Mouse (Mus musculus) hindbrain, postnatal 0 days (tissue): ENCODE data around the gene Pcbp4. TPM values are rescaled to one million over a fixed set of nuclear protein-coding genes. Genes with fewer than 3 reads are reported as not detected.

Source experiments
- ATAC-seq: fragments of 200-750 bp; cut with Nextera tagmentation; 2 replicates; pipeline ENCODE4 v1.8.0; 2017; ENCODE audit warnings: mild to moderate bottlenecking, moderate TSS enrichment, moderate library complexity
- DNase-seq: peaks from one replicate; pipeline ENCODE4 v3.0.0-alpha.2; 2015; ENCODE audit warnings: low spot score
- H3K27ac ChIP-seq: fragments of 300-500 bp; sonication (generic); 2 replicates; pipeline ENCODE4 v1.5.1; 2014; ENCODE audit warnings: mild to moderate bottlenecking
- H3K27me3 ChIP-seq: fragments of 300-500 bp; sonication (generic); 2 replicates; pipeline ENCODE4 v1.6.1; 2014; ENCODE audit warnings: low read length, mixed read lengths; ENCODE audit not compliant: insufficient read depth
- H3K36me3 ChIP-seq: fragments of 300-500 bp; sonication (generic); 2 replicates; pipeline ENCODE4 v1.6.1; 2014; ENCODE audit warnings: low read length, mixed read lengths; ENCODE audit not compliant: insufficient read depth
- H3K4me1 ChIP-seq: fragments of 300-500 bp; sonication (generic); 2 replicates; pipeline ENCODE4 v1.6.1; 2014; ENCODE audit warnings: antibody characterized with exemption, low read length, mixed read lengths; ENCODE audit not compliant: insufficient read depth
- H3K4me2 ChIP-seq: fragments of 300-500 bp; sonication (generic); 2 replicates; pipeline ENCODE4 v1.6.1; 2014; ENCODE audit warnings: low read depth, mild to moderate bottlenecking, low read length, moderate library complexity, mixed read lengths
- H3K4me3 ChIP-seq: fragments of 300-500 bp; sonication (generic); 2 replicates; pipeline ENCODE4 v1.5.1; 2014; ENCODE audit warnings: low read length
- H3K9ac ChIP-seq: fragments of 300-500 bp; sonication (generic); replicated peaks from 2 replicates; pipeline ENCODE4 v1.6.1; 2014; ENCODE audit warnings: mild to moderate bottlenecking, low read length, moderate library complexity, mixed read lengths
- H3K9me3 ChIP-seq: fragments of 300-500 bp; sonication (generic); 2 replicates; pipeline ENCODE4 v1.6.1; 2016; ENCODE audit warnings: low read length, mixed read lengths
- CTCF ChIP-seq: IDR thresholded peaks from 2 replicates; pipeline ENCODE4 v1.5.1; 2016; ENCODE audit warnings: antibody characterized with exemption, control low read depth, low read depth
- WGBS: fragments of 180-500 bp; shearing (Covaris S2); extraction: QIAGEN DNeasy Blood & Tissue Kit; methylation state at CpG from one replicate; pipeline ENCODE4 v1.1.7; 2014; 5-methylcytosine and 5-hydroxymethylcytosine counted together
- polyA plus RNA-seq: library from polyadenylated mRNA; unstranded; fragments of >200 nt; fragmentation: Nextera tagmentation; extraction: Ambion mirVana; gene quantifications from 2 replicates; pipeline ENCODE4 v1.2.1, GENCODE M21; 2015
- total RNA-seq: library from RNA; depleted of rRNA; stranded (reverse); fragments of >200 nt; gene quantifications from 2 replicates; pipeline ENCODE4 v1.2.3, GENCODE M21; 2014; rRNA removed

The Pcbp4 gene
- total and polyA plus RNA-seq, 2 experiments from 2014 or later = 228 to 623 TPM

DNA sequence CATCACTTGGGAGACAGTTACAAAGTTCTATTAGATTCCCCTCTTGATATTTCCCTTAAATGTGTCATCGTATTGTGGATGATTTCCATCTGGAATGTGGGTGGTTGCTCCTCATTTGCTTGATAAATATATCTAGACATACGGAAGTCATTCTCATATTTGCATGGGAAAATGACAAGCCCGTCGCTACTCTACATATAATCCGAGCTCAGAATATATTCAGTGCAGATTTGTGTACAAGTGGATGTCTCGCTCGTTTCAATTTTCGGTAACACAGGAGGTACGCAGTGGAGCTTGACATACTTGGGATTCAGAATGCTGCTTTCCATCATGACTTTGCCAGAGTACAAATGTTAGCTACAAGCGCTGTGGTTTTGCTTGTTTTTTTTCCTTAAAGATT lies 56.3 kb downstream of the Pcbp4 start:
- Histone ChIP-seq H3K4me3 (no peak overlapping the region), H3K9ac (no peak overlapping the region), H3K4me1 (no peaks in the 10 kb centered on the region), H3K9me3 (no peaks in the 10 kb centered on the region), H3K27ac (no peak overlapping the region), H3K4me2 (no peak overlapping the region), H3K27me3 (no peaks in the 10 kb centered on the region), H3K36me3 (no peaks in the 10 kb centered on the region)
- ATAC-seq = no peak
- DNase-seq = no peak
- WGBS = 92% methylated on average over 10 of the region's 10 CpGs
- no peak for TF ChIP-seq CTCF

DNA sequence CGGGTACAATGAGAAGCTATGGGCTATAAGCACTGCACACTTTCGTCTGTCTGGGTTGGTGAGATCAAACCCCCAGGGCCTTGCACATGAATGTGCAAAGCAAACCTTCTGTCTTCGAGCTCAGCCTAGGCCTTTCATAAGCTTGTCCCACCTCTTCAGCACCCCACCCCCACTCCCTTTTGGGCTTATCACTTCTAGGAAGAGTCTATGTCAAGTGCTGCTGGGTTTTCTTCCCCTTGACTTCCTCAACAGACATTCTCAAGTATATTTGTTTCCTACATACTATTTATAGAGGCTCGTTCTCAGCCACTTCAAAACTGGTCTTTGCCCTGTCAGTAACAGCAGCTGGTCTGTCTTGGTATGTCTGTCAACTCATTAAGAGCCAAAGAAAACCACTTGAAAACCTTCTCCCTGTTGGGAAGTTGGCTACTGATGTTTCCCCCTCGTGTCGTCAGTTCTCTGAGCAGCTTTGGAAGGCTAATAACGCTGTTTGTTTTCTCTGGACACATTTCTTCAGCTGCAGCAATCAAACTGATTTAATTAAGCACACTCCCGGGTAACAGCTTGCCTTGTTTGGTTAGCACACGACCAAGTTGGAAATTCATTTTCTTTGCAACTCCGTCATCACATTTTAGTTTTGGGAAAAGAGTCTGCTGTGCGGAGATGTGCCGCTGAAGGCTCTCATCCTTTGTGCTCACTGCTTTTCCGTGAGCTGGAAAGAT lies 59.8 kb downstream of the Pcbp4 start:
- no peaks in the 10 kb centered on the region for H3K9me3 ChIP-seq
- no peak for TF ChIP-seq CTCF
- ATAC-seq = no peak
- H3K4me3 ChIP-seq = no peak overlapping the region
- DNase-seq = peak; percentile 23
- H3K4me2 ChIP-seq = no peak overlapping the region
- WGBS = 57% methylated on average over 13 of the region's 13 CpGs
- no peaks in the 10 kb centered on the region for H3K4me1 ChIP-seq
- no peak overlapping the region for H3K27ac ChIP-seq
- no peak overlapping the region for H3K9ac ChIP-seq
- H3K27me3 ChIP-seq = no peaks in the 10 kb centered on the region
- H3K36me3 ChIP-seq = no peaks in the 10 kb centered on the region

DNA sequence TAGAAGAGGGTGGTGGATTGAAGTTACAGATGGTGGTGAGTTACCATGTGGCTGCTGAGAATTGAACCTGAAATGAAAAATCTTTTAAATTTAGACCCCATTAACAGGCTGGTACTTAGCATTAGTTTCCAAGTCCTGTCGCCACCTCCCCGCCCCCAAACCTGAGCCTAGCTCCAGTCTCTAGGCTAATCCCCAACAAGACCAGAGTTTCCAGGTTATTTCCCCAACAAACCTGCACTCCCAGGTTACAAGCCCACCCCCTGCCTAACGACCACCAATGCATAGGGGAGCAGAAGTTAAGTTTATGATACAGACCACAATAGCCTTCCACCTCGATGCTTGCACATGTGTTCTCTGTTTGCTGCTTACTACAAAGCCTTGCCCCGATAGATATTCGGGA lies 60.5 kb downstream of the Pcbp4 start:
- no peaks in the 10 kb centered on the region for H3K4me1 ChIP-seq
- H3K9ac ChIP-seq = no peak overlapping the region
- no peaks in the 10 kb centered on the region for H3K36me3 ChIP-seq
- no peak overlapping the region for H3K4me2 ChIP-seq
- no peaks in the 10 kb centered on the region for H3K27me3 ChIP-seq
- no peak for TF ChIP-seq CTCF
- H3K4me3 ChIP-seq = no peak overlapping the region
- DNase-seq (no peak), ATAC-seq (no peak)
- no peak overlapping the region for H3K27ac ChIP-seq
- no peaks in the 10 kb centered on the region for H3K9me3 ChIP-seq
- WGBS = 83% methylated on average over 6 of the region's 6 CpGs

Other genes with a start within 250 kb of the Pcbp4 start
- 0.36 and 0.37 TPM in 2 replicates for gene Tlr9, start 230.7 kb upstream of the Pcbp4 start, total RNA-seq
- 0.09 and 0.11 TPM in 2 replicates for gene Tlr9, start 230.7 kb upstream of the Pcbp4 start, polyA plus RNA-seq
- gene Alas1, start 204.6 kb upstream of the Pcbp4 start, total RNA-seq = 80.9 and 92.7 TPM in 2 replicates
- gene Alas1, start 204.6 kb upstream of the Pcbp4 start, polyA plus RNA-seq = 80.4 and 92.3 TPM in 2 replicates
- gene Poc1a, start 172.2 kb upstream of the Pcbp4 start, total RNA-seq = 9.3 and 9.8 TPM in 2 replicates
- 9.2 and 10.8 TPM in 2 replicates for gene Poc1a, start 172.2 kb upstream of the Pcbp4 start, polyA plus RNA-seq
- 56.0 and 66.4 TPM in 2 replicates for gene Dusp7, start 84.7 kb upstream of the Pcbp4 start, total RNA-seq
- 12.7 and 13.7 TPM in 2 replicates for gene Dusp7, start 84.7 kb upstream of the Pcbp4 start, polyA plus RNA-seq
- gene Rpl29, start 23.8 kb upstream of the Pcbp4 start, total RNA-seq = 691 and 792 TPM in 2 replicates
- 689 and 691 TPM in 2 replicates for gene Rpl29, start 23.8 kb upstream of the Pcbp4 start, polyA plus RNA-seq
- gene Acy1, start 15.0 kb upstream of the Pcbp4 start, total RNA-seq = 19.3 and 28.0 TPM in 2 replicates
- 22.2 and 23.0 TPM in 2 replicates for gene Acy1, start 15.0 kb upstream of the Pcbp4 start, polyA plus RNA-seq
- gene Abhd14b, start 5.8 kb upstream of the Pcbp4 start, total RNA-seq = 20.6 and 26.8 TPM in 2 replicates
- 12.4 and 16.8 TPM in 2 replicates for gene Abhd14b, start 5.8 kb upstream of the Pcbp4 start, polyA plus RNA-seq
- 59.6 and 62.1 TPM in 2 replicates for gene Abhd14a, start 5.6 kb upstream of the Pcbp4 start, total RNA-seq
- 66.8 and 69.2 TPM in 2 replicates for gene Abhd14a, start 5.6 kb upstream of the Pcbp4 start, polyA plus RNA-seq
- 1.9 and 3.1 TPM in 2 replicates for gene Gpr62, start 12.6 kb downstream of the Pcbp4 start, total RNA-seq
- 3.2 TPM in 2 replicates for gene Gpr62, start 12.6 kb downstream of the Pcbp4 start, polyA plus RNA-seq
- 46.2 and 47.2 TPM in 2 replicates for gene Rrp9, start 22.7 kb downstream of the Pcbp4 start, total RNA-seq
- gene Rrp9, start 22.7 kb downstream of the Pcbp4 start, polyA plus RNA-seq = 38.3 and 39.0 TPM in 2 replicates
- gene Parp3, start 23.7 kb downstream of the Pcbp4 start, total RNA-seq = 1.7 and 2.9 TPM in 2 replicates
- 1.5 and 2.1 TPM in 2 replicates for gene Parp3, start 23.7 kb downstream of the Pcbp4 start, polyA plus RNA-seq
- gene Iqcf1, start 46.7 kb downstream of the Pcbp4 start, total RNA-seq = not detected in 2 replicates
- gene Iqcf1, start 46.7 kb downstream of the Pcbp4 start, polyA plus RNA-seq = not detected in 2 replicates
- not detected in 2 replicates for gene Iqcf5, start 61.3 kb downstream of the Pcbp4 start, total RNA-seq
- gene Iqcf5, start 61.3 kb downstream of the Pcbp4 start, polyA plus RNA-seq = 0.35 TPM in 1 of 2 replicates, not detected in the other
- gene Iqcf3, start 108.3 kb downstream of the Pcbp4 start, total RNA-seq = not detected in 2 replicates
- gene Iqcf3, start 108.3 kb downstream of the Pcbp4 start, polyA plus RNA-seq = not detected in 2 replicates
- not detected in 2 replicates for gene Iqcf4, start 117.7 kb downstream of the Pcbp4 start, total RNA-seq
- not detected in 2 replicates for gene Iqcf4, start 117.7 kb downstream of the Pcbp4 start, polyA plus RNA-seq
- not detected in 2 replicates for gene Iqcf6, start 173.3 kb downstream of the Pcbp4 start, total RNA-seq
- gene Iqcf6, start 173.3 kb downstream of the Pcbp4 start, polyA plus RNA-seq = not detected in 2 replicates
- 12.2 and 14.3 TPM in 2 replicates for gene Grm2, start 202.8 kb downstream of the Pcbp4 start, total RNA-seq
- 9.8 and 12.0 TPM in 2 replicates for gene Grm2, start 202.8 kb downstream of the Pcbp4 start, polyA plus RNA-seq
- 91.4 and 107 TPM in 2 replicates for gene Tex264, start 232.6 kb downstream of the Pcbp4 start, total RNA-seq
- 86.7 and 91.7 TPM in 2 replicates for gene Tex264, start 232.6 kb downstream of the Pcbp4 start, polyA plus RNA-seq